Mouse (Mus musculus) heart, embryonic 13.5 days (tissue): Measurements from ENCODE around the gene Pmf1. TPM values are rescaled to one million over a fixed set of nuclear protein-coding genes. Genes with fewer than 3 reads are reported as not detected.
A peak's percentile ranks its signal among the peaks of the same experiment; 100 is the strongest.
"Not testable (repeated sequence)": the region's sequence is repeated elsewhere in the genome, so short reads cannot be mapped to it uniquely, and the experiment has no call there.

Experiments used
- ATAC-seq: fragments of 200-750 bp; cut with Nextera tagmentation; 2 replicates; pipeline ENCODE4 v1.8.0; 2017; ENCODE audit warnings: moderate TSS enrichment; ENCODE audit not compliant: insufficient number of reproducible peaks, low FRiP score, low TSS enrichment; ENCODE audit errors: extremely low read depth
- H3K27ac ChIP-seq: fragments of 300-500 bp; sonication (generic); replicated peaks from 2 replicates; pipeline ENCODE4 v1.5.1; 2015; ENCODE audit warnings: moderate library complexity, mild to moderate bottlenecking, inconsistent platforms
- H3K27me3 ChIP-seq: fragments of 300-500 bp; sonication (generic); replicated peaks from 2 replicates; pipeline ENCODE4 v1.6.1; 2015; ENCODE audit warnings: mild to moderate bottlenecking, inconsistent platforms
- H3K36me3 ChIP-seq: fragments of 300-500 bp; sonication (generic); 2 replicates; pipeline ENCODE4 v1.6.1; 2015; ENCODE audit warnings: mild to moderate bottlenecking, inconsistent platforms
- H3K4me1 ChIP-seq: fragments of 300-500 bp; sonication (generic); 2 replicates; pipeline ENCODE4 v1.6.1; 2015; ENCODE audit warnings: inconsistent platforms
- H3K4me2 ChIP-seq: fragments of 300-500 bp; sonication (generic); 2 replicates; pipeline ENCODE4 v1.6.1; 2015; ENCODE audit warnings: inconsistent platforms, mild to moderate bottlenecking, moderate library complexity
- H3K4me3 ChIP-seq: fragments of 300-500 bp; sonication (generic); 2 replicates; pipeline ENCODE4 v1.5.1; 2015; ENCODE audit warnings: moderate library complexity, mild to moderate bottlenecking, inconsistent platforms
- H3K9ac ChIP-seq: fragments of 300-500 bp; sonication (generic); 2 replicates; pipeline ENCODE4 v1.6.1; 2015; ENCODE audit warnings: inconsistent platforms, mild to moderate bottlenecking, moderate library complexity
- H3K9me3 ChIP-seq: fragments of 300-500 bp; sonication (generic); 2 replicates; pipeline ENCODE4 v1.6.1; 2016; ENCODE audit warnings: inconsistent platforms
- WGBS: fragments of 180-500 bp; shearing (Covaris S2); methylation state at CpG from one replicate; pipeline ENCODE4 v1.1.7; 2015; ENCODE audit warnings: mixed read lengths; 5-methylcytosine and 5-hydroxymethylcytosine counted together
- polyA plus RNA-seq: library from polyadenylated mRNA; unstranded; fragments of >200 nt; fragmentation: Nextera tagmentation; extraction: Ambion mirVana; gene quantifications from 2 replicates; pipeline ENCODE4 v1.2.1, GENCODE M21; 2015

Gene Pmf1
- polyA plus RNA-seq, 1 experiment from 2014 or later = 112 TPM

GRCm38 (mm10) chr3:88393776-88394375, 16.3 kb downstream of the Pmf1 start:
- Histone ChIP-seq H3K9ac (no peak overlapping the region), H3K4me3 (no peak overlapping the region), H3K36me3 (peaks cover 62% of the 10 kb centered on the region), H3K9me3 (no peaks in the 10 kb centered on the region), H3K27me3 (no peaks in the 10 kb centered on the region), H3K4me1 (no peaks in the 10 kb centered on the region), H3K4me2 (no peak overlapping the region), H3K27ac (no peak overlapping the region)
- no peak for ATAC-seq
- WGBS = 85% methylated on average over 9 of the region's 9 CpGs

- Histone ChIP-seq H3K9ac (no peak within 1 kb of the TSS), H3K27ac (no peak within 1 kb of the TSS), H3K36me3 (no peaks in the 10 kb centered on the region), H3K27me3 (no peaks in the 10 kb centered on the region), H3K4me1 (peaks cover 3% of the 10 kb centered on the region; the same call in 1 of the 2 replicates), H3K4me3 (no peak within 1 kb of the TSS), H3K9me3 (no peaks in the 10 kb centered on the region), H3K4me2 (no peak within 1 kb of the TSS)
- WGBS = 66% methylated on average over 5 of the region's 5 CpGs
- ATAC-seq = no peak
Observed at GRCm38 (mm10) chr3:88384364-88384763, 25.8 kb downstream of the Pmf1 start, which contains the start of gene Bglap. Bglap (minus strand) TSS chr3:88384464.

GRCm38 (mm10) chr3:88382383-88382782, 27.7 kb downstream of the Pmf1 start:
- not testable (repeated sequence) for H3K27me3 ChIP-seq, H3K9ac ChIP-seq, H3K27ac ChIP-seq, H3K4me1 ChIP-seq, H3K4me3 ChIP-seq, H3K9me3 ChIP-seq, H3K36me3 ChIP-seq
- WGBS = 35% methylated on average over 2 of the region's 7 CpGs
- ATAC-seq = 0 out of 2 replicates have a peak, but pooled peaks have one; percentile 12
- peak overlapping the region; percentile 65; the same call in 1 of the 2 replicates for H3K4me2 ChIP-seq

GRCm38 (mm10) chr3:88381389-88382315, 28.5 kb downstream of the Pmf1 start:
- H3K27me3 ChIP-seq, H3K27ac ChIP-seq, H3K36me3 ChIP-seq, H3K4me1 ChIP-seq, ATAC-seq, H3K9me3 ChIP-seq: not testable (repeated sequence)
- Histone ChIP-seq H3K9ac (0 out of 2 replicates have a peak overlapping the region, but pooled peaks have one; percentile 44), H3K4me2 (peak overlapping the region; percentile 65), H3K4me3 (peak overlapping the region; percentile 26; the same call in 1 of the 2 replicates)
- 10% methylated on average over 20 of the region's 22 CpGs for WGBS

GRCm38 (mm10) chr3:88378599-88378998, 31.5 kb downstream of the Pmf1 start, which contains the start of gene Bglap2:
Bglap2 (minus strand) TSS chr3:88378699.
- H3K9ac ChIP-seq, H3K4me2 ChIP-seq, H3K27me3 ChIP-seq, H3K36me3 ChIP-seq, ATAC-seq, H3K27ac ChIP-seq, H3K9me3 ChIP-seq, H3K4me3 ChIP-seq: not testable (repeated sequence)
- 67% methylated on average over 5 of the region's 5 CpGs for WGBS
- peaks cover 10% of the 10 kb centered on the region; the same call in 1 of the 2 replicates for H3K4me1 ChIP-seq

- H3K36me3 ChIP-seq, H3K4me1 ChIP-seq, H3K27ac ChIP-seq, H3K9ac ChIP-seq, ATAC-seq, H3K27me3 ChIP-seq, H3K9me3 ChIP-seq: not testable (repeated sequence)
- Histone ChIP-seq H3K4me2 (peak overlapping the region; percentile 62), H3K4me3 (peak overlapping the region; percentile 25)
- WGBS = 25% methylated on average over 5 of the region's 7 CpGs
Observed at GRCm38 (mm10) chr3:88376644-88377043, 33.5 kb downstream of the Pmf1 start.

GRCm38 (mm10) chr3:88375750-88376626, 34.1 kb downstream of the Pmf1 start:
- WGBS = 15% methylated on average over 19 of the region's 19 CpGs
- not testable (repeated sequence) for H3K4me1 ChIP-seq, H3K27ac ChIP-seq, H3K36me3 ChIP-seq, H3K27me3 ChIP-seq, ATAC-seq, H3K9me3 ChIP-seq
- H3K4me3 ChIP-seq = peak overlapping the region; percentile 25
- H3K4me2 ChIP-seq = peak overlapping the region; percentile 62
- peak overlapping the region; percentile 67; the same call in 1 of the 2 replicates for H3K9ac ChIP-seq

GRCm38 (mm10) chr3:88372643-88373042, 37.5 kb downstream of the Pmf1 start, which contains the start of gene Bglap3:
Bglap3 (minus strand) TSS chr3:88372743.
- not testable (repeated sequence) for H3K9me3 ChIP-seq, H3K36me3 ChIP-seq, H3K27me3 ChIP-seq, ATAC-seq, H3K27ac ChIP-seq, H3K4me3 ChIP-seq, H3K4me1 ChIP-seq, H3K9ac ChIP-seq, H3K4me2 ChIP-seq
- WGBS = 84% methylated on average over 9 of the region's 9 CpGs

- WGBS = 66% methylated on average over 7 of the region's 7 CpGs
Observed at GRCm38 (mm10) chr3:88368511-88368910, 41.6 kb downstream of the Pmf1 start.

GRCm38 (mm10) chr3:88367517-88367916, 42.6 kb downstream of the Pmf1 start:
- not testable (repeated sequence) for H3K27ac ChIP-seq, H3K9me3 ChIP-seq, ATAC-seq, H3K36me3 ChIP-seq, H3K9ac ChIP-seq, H3K4me2 ChIP-seq, H3K4me3 ChIP-seq
- WGBS = 33% methylated on average over 4 of the region's 7 CpGs
- Histone ChIP-seq H3K27me3 (peaks cover 24% of the 10 kb centered on the region), H3K4me1 (peaks cover 29% of the 10 kb centered on the region)

More at GRCm38 (mm10) chr3:88368511-88368910, 41.6 kb downstream of the Pmf1 start:
- not testable (repeated sequence) for H3K4me2 ChIP-seq, H3K27ac ChIP-seq, H3K9ac ChIP-seq, H3K36me3 ChIP-seq, H3K4me3 ChIP-seq, H3K9me3 ChIP-seq, ATAC-seq
- H3K4me1 ChIP-seq = peaks cover 19% of the 10 kb centered on the region
- peaks cover 24% of the 10 kb centered on the region for H3K27me3 ChIP-seq
